Mouse (Mus musculus): Measurements from ENCODE around the gene Havcr1. TPM values are rescaled to one million over a fixed set of nuclear protein-coding genes. Genes with fewer than 3 reads are reported as not detected.

The Havcr1 gene
- total RNA-seq, 1 experiment, result 0.22 TPM

- no peak overlapping the region for H3K9ac ChIP-seq (ENCODE audit: insufficient read depth, low read depth, low read length, poor library complexity, severe bottlenecking)
- H3K4me1 ChIP-seq (ENCODE audit: control insufficient read depth in 2 of 2, insufficient read depth in 2 of 2, low read length in 2 of 2, poor library complexity in 1 of 2), result no peaks in the 10 kb centered on the region
- H3K9me3 ChIP-seq (ENCODE audit: control insufficient read depth, insufficient read depth, low read depth, low read length), result no peaks in the 10 kb centered on the region
- in situ Hi-C loops (cut with MboI; ENCODE audit: low sequenced_read_pairs in 2 of 2, unreplicated experiment in 2 of 2), result no loop called here
- H3K27ac ChIP-seq (ENCODE audit: insufficient read depth, low read depth, low read length, poor library complexity, severe bottlenecking), result no peak overlapping the region
- DNase-seq (ENCODE audit: low read depth, low spot score), result no peak
- H3K36me3 ChIP-seq (ENCODE audit: control insufficient read depth, insufficient read depth, low read length, poor library complexity, severe bottlenecking), result no peaks in the 10 kb centered on the region
- TF ChIP-seq CHD2 (IDR thresholded peaks at IDR 0.05; ENCODE audit: low read depth, low read length) (no peak), ZC3H11A (IDR thresholded peaks at IDR 0.05; ENCODE audit: borderline replicate concordance, low read depth, low read length) (no peak), HCFC1 (IDR thresholded peaks at IDR 0.05; ENCODE audit: borderline replicate concordance, insufficient read depth, low read length) (no peak), ZNF384 (IDR thresholded peaks at IDR 0.05; ENCODE audit: low read depth, low read length) (no peak), MAFK (IDR thresholded peaks at IDR 0.05; ENCODE audit: insufficient read depth, low read depth, low read length) (no peak)
- no peak overlapping the region for H3K4me3 ChIP-seq (ENCODE audit: insufficient read depth in 1 of 2, low read depth in 1 of 2, low read length in 2 of 2, poor library complexity in 1 of 2, severe bottlenecking in 1 of 2)
Observed at GRCm38 (mm10) chr11:46734617-46735016, 263 bp upstream of the Havcr1 start.

- in situ Hi-C loops (cut with MboI; ENCODE audit: low sequenced_read_pairs in 2 of 2, unreplicated experiment in 2 of 2), result no loop called here
- TF ChIP-seq MAFK (IDR thresholded peaks at IDR 0.05; ENCODE audit: insufficient read depth, low read depth, low read length) (no peak), HCFC1 (IDR thresholded peaks at IDR 0.05; ENCODE audit: borderline replicate concordance, insufficient read depth, low read length) (no peak), ZNF384 (IDR thresholded peaks at IDR 0.05; ENCODE audit: low read depth, low read length) (no peak), ZC3H11A (IDR thresholded peaks at IDR 0.05; ENCODE audit: borderline replicate concordance, low read depth, low read length) (no peak), CHD2 (IDR thresholded peaks at IDR 0.05; ENCODE audit: low read depth, low read length) (no peak)
- Histone ChIP-seq H3K27ac (ENCODE audit: insufficient read depth, low read depth, low read length, poor library complexity, severe bottlenecking) (no peak overlapping the region), H3K9me3 (ENCODE audit: control insufficient read depth, insufficient read depth, low read depth, low read length) (no peaks in the 10 kb centered on the region), H3K4me3 (ENCODE audit: insufficient read depth in 1 of 2, low read depth in 1 of 2, low read length in 2 of 2, poor library complexity in 1 of 2, severe bottlenecking in 1 of 2) (no peak overlapping the region), H3K4me1 (ENCODE audit: control insufficient read depth in 2 of 2, insufficient read depth in 2 of 2, low read length in 2 of 2, poor library complexity in 1 of 2) (0 out of 4 replicates have a peak, but pooled peaks cover 0 to 2% of the 10 kb centered on the region in 2 experiments), H3K36me3 (ENCODE audit: control insufficient read depth, insufficient read depth, low read length, poor library complexity, severe bottlenecking) (no peaks in the 10 kb centered on the region), H3K9ac (ENCODE audit: insufficient read depth, low read depth, low read length, poor library complexity, severe bottlenecking) (no peak overlapping the region)
- DNase-seq (ENCODE audit: low read depth, low spot score), result no peak
Observed at GRCm38 (mm10) chr11:46739501-46739900, 4.6 kb downstream of the Havcr1 start.

GRCm38 (mm10) chr11:46740886-46741285, 6.0 kb downstream of the Havcr1 start:
- Histone ChIP-seq H3K4me3 (ENCODE audit: insufficient read depth in 1 of 2, low read depth in 1 of 2, low read length in 2 of 2, poor library complexity in 1 of 2, severe bottlenecking in 1 of 2) (no peak overlapping the region), H3K27ac (ENCODE audit: insufficient read depth, low read depth, low read length, poor library complexity, severe bottlenecking) (no peak overlapping the region), H3K9ac (ENCODE audit: insufficient read depth, low read depth, low read length, poor library complexity, severe bottlenecking) (no peak overlapping the region), H3K36me3 (ENCODE audit: control insufficient read depth, insufficient read depth, low read length, poor library complexity, severe bottlenecking) (no peaks in the 10 kb centered on the region), H3K4me1 (ENCODE audit: control insufficient read depth in 2 of 2, insufficient read depth in 2 of 2, low read length in 2 of 2, poor library complexity in 1 of 2) (0 out of 4 replicates have a peak, but pooled peaks cover 0 to 2% of the 10 kb centered on the region in 2 experiments), H3K9me3 (ENCODE audit: control insufficient read depth, insufficient read depth, low read depth, low read length) (no peaks in the 10 kb centered on the region)
- DNase-seq (ENCODE audit: low read depth, low spot score), result no peak
- in situ Hi-C loops (cut with MboI; ENCODE audit: low sequenced_read_pairs in 2 of 2, unreplicated experiment in 2 of 2), result loop anchor here in 1 of 2 experiments (10.0 kb wide), 1 partner anchor 46 kb away; no protein-coding TSS in a partner anchor
- no peak for TF ChIP-seq MAFK (IDR thresholded peaks at IDR 0.05; ENCODE audit: insufficient read depth, low read depth, low read length)
- TF ChIP-seq HCFC1 (IDR thresholded peaks at IDR 0.05; ENCODE audit: borderline replicate concordance, insufficient read depth, low read length), result no peak
- TF ChIP-seq ZNF384 (IDR thresholded peaks at IDR 0.05; ENCODE audit: low read depth, low read length), result no peak
- TF ChIP-seq ZC3H11A (IDR thresholded peaks at IDR 0.05; ENCODE audit: borderline replicate concordance, low read depth, low read length), result no peak
- TF ChIP-seq CHD2 (IDR thresholded peaks at IDR 0.05; ENCODE audit: low read depth, low read length), result no peak

- H3K36me3 ChIP-seq (ENCODE audit: control insufficient read depth, insufficient read depth, low read length, poor library complexity, severe bottlenecking), result no peaks in the 10 kb centered on the region
- DNase-seq (ENCODE audit: low read depth, low spot score), result no peak
- no peaks in the 10 kb centered on the region for H3K9me3 ChIP-seq (ENCODE audit: control insufficient read depth, insufficient read depth, low read depth, low read length)
- 0 out of 4 replicates have a peak, but pooled peaks cover 0 to 2% of the 10 kb centered on the region in 2 experiments for H3K4me1 ChIP-seq (ENCODE audit: control insufficient read depth in 2 of 2, insufficient read depth in 2 of 2, low read length in 2 of 2, poor library complexity in 1 of 2)
- no peak overlapping the region for H3K4me3 ChIP-seq (ENCODE audit: insufficient read depth in 1 of 2, low read depth in 1 of 2, low read length in 2 of 2, poor library complexity in 1 of 2, severe bottlenecking in 1 of 2)
- H3K9ac ChIP-seq (ENCODE audit: insufficient read depth, low read depth, low read length, poor library complexity, severe bottlenecking), result no peak overlapping the region
- TF ChIP-seq CHD2 (IDR thresholded peaks at IDR 0.05; ENCODE audit: low read depth, low read length) (no peak), ZNF384 (IDR thresholded peaks at IDR 0.05; ENCODE audit: low read depth, low read length) (no peak), MAFK (IDR thresholded peaks at IDR 0.05; ENCODE audit: insufficient read depth, low read depth, low read length) (no peak), HCFC1 (IDR thresholded peaks at IDR 0.05; ENCODE audit: borderline replicate concordance, insufficient read depth, low read length) (no peak), ZC3H11A (IDR thresholded peaks at IDR 0.05; ENCODE audit: borderline replicate concordance, low read depth, low read length) (no peak)
- H3K27ac ChIP-seq (ENCODE audit: insufficient read depth, low read depth, low read length, poor library complexity, severe bottlenecking), result no peak overlapping the region
- in situ Hi-C loops (cut with MboI; ENCODE audit: low sequenced_read_pairs in 2 of 2, unreplicated experiment in 2 of 2), result loop anchor here in 1 of 2 experiments (10.0 kb wide), 1 partner anchor 47 kb away; no protein-coding TSS in a partner anchor
Observed at GRCm38 (mm10) chr11:46741716-46742115, 6.8 kb downstream of the Havcr1 start.
